Mouse (Mus musculus) activated CD4-positive, CD25-positive, alpha-beta regulatory T cell, adult 9 weeks (primary cell): ENCODE results near the gene Prss57. TPM values are rescaled to one million over a fixed set of nuclear protein-coding genes. Genes with fewer than 3 reads are reported as not detected.

Source experiments
- polyA plus RNA-seq: library from polyadenylated mRNA; unstranded; fragments of 100-300 nt; shearing (Covaris generic); gene quantifications from one replicate; pipeline ENCODE4 v1.2.1, GENCODE M21; 2017

The Prss57 gene
- not detected for polyA plus RNA-seq

GRCm38 (mm10) chr10:79790861-79791260 lies at the start of gene Prss57:
Gene Prss57, minus strand, starts transcription at chr10:79790961.

DNA sequence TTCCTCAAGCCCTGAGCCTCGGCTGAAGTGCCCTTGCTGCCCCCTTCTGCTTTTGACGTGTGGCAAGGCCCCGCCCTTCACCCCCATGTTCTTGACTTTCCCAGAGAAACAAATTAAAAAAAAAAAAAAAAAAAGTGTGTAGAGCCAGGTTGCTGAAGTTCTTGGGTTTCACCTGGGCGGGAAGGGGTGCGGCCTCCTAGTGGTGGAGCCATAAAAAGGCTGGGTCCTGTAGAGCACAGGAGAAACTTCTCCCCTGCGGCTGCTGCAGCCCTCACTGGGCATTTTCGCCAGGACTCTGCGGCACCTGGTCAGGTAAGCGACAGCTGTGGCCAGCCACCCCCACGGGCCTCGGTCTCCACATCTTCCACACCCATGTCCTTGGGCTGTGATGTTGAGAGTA lies 30.0 kb upstream of the Prss57 start, which contains the start of gene Misp:
Misp (plus strand) TSS at position 208 of the 400 bp plus-strand sequence.

GRCm38 (mm10) chr10:79793051-79793737 lies 2.4 kb upstream of the Prss57 start, which contains the start of gene Palm:
Gene Palm, plus strand, starts transcription at chr10:79793572.

GRCm38 (mm10) chr10:79777103-79777531 lies 13.6 kb downstream of the Prss57 start, which contains the start of gene Fstl3:
Gene Fstl3, plus strand, starts transcription at chr10:79777272.

GRCm38 (mm10) chr10:79766508-79767325 lies 24.0 kb downstream of the Prss57 start, which contains the start of gene Rnf126:
Gene Rnf126, minus strand, starts transcription at chr10:79766952.

DNA sequence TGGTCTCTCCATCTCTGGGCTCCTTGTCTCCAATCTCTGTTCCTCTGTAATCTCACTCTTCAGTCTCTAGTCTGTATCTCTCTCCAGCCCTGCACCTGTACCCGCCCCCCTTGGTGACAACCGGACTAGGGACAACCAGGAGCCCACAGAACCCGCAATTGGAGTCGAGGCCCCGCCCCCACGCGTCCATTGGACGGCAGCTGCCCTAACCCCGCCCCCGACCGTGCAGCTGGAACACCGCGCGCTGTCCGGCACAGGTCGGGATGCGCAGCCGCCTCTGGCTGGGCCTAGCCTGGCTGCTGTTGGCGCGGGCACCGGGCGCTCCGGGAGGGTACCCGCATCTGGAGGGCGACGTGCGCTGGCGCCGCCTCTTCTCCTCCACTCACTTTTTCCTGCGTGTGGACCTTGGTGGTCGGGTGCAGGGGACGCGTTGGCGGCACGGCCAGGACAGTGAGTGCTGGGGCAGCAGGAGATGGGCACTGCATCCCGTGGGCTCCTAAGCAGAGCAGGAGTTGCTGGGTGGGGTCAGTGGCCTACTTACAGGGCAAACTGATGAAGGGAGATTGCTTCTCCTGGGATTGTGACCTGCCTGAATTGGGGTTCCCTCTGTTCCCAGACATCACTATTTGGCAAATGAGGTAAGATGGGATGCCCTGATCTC lies 35.8 kb downstream of the Prss57 start, which contains the start of gene Fgf22:
Fgf22 (plus strand) TSS at position 221 of the 661 bp plus-strand sequence.

DNA sequence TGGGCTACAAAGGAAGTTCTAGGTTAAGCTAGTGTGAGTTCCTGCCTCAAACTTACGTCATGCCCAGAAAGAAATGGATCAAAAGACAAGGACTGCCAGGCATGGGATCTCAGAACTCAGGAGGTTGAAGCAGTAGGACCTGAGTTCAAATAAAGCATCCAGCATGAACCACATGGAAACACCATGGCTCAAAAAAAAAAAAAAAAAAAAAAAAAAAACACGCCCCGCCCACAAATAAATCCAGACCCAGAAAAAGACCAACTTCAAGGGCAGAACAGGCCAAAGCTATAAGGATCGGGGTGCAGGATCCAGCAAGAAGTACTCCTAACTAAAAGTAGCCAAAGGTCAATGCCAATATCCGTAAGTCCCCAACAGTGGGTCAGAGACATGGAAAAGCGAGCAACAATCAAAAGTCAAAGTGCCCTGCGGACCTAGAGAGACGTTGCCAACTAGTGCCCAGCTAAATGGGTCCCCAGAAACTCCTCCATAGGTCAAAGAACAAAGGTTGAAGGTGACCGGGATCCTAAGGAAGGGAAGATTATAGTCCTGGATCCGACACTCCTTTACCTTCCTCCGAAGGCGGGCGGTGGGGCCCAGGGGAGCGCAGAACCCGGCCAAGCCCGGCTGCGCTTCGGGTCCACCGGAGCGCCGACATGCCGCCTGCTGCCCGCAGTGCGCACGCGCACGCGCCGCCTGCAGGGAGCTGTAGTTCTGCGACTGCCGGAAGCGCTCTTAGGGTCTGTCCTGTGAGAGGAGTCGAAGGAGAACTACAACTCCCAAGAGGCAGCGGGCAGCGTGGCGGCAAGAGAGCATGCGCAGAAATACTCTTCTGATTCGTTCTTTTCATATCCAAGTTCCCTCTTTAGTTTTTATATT lies 44.6 kb downstream of the Prss57 start, which contains the start of gene Polrmt:
Polrmt (minus strand) TSS at position 684 of the 876 bp plus-strand sequence.

Other genes with a start within 250 kb of the Prss57 start
- gene Mier2, start 235.8 kb downstream of the Prss57 start, polyA plus RNA-seq: 39.1 TPM
- not detected for gene Theg, start 203.6 kb downstream of the Prss57 start, polyA plus RNA-seq
- not detected for gene C2cd4c, start 176.9 kb downstream of the Prss57 start, polyA plus RNA-seq
- gene Shc2, start 153.0 kb downstream of the Prss57 start, polyA plus RNA-seq: not detected
- not detected for gene Odf3l2, start 145.2 kb downstream of the Prss57 start, polyA plus RNA-seq
- not detected for gene Madcam1, start 126.4 kb downstream of the Prss57 start, polyA plus RNA-seq
- gene Tpgs1, start 121.6 kb downstream of the Prss57 start, polyA plus RNA-seq: 46.7 TPM
- 14.7 TPM for gene Cdc34, start 108.8 kb downstream of the Prss57 start, polyA plus RNA-seq
- gene Gzmm, start 101.9 kb downstream of the Prss57 start, polyA plus RNA-seq: 0.71 TPM
- 281 TPM for gene Bsg, start 86.5 kb downstream of the Prss57 start, polyA plus RNA-seq
- not detected for gene Hcn2, start 74.3 kb downstream of the Prss57 start, polyA plus RNA-seq
- 46.0 TPM for gene Polrmt, start 44.4 kb downstream of the Prss57 start, polyA plus RNA-seq
- not detected for gene Fgf22, start 35.9 kb downstream of the Prss57 start, polyA plus RNA-seq
- gene Rnf126, start 24.0 kb downstream of the Prss57 start, polyA plus RNA-seq: 5.1 TPM
- 0.68 TPM for gene Fstl3, start 13.7 kb downstream of the Prss57 start, polyA plus RNA-seq
- gene Palm, start 2.6 kb upstream of the Prss57 start, polyA plus RNA-seq: 0.38 TPM
- gene Misp, start 30.0 kb upstream of the Prss57 start, polyA plus RNA-seq: not detected
- gene Ptbp1, start 63.5 kb upstream of the Prss57 start, polyA plus RNA-seq: 322 TPM
- gene Prtn3, start 83.5 kb upstream of the Prss57 start, polyA plus RNA-seq: not detected
- gene Plppr3, start 83.7 kb upstream of the Prss57 start, polyA plus RNA-seq: 3.9 TPM
- not detected for gene Elane, start 95.3 kb upstream of the Prss57 start, polyA plus RNA-seq
- gene Cfd, start 99.9 kb upstream of the Prss57 start, polyA plus RNA-seq: not detected
- gene Med16, start 118.0 kb upstream of the Prss57 start, polyA plus RNA-seq: 20.7 TPM
- 15.2 TPM for gene Gm26602, start 119.9 kb upstream of the Prss57 start, polyA plus RNA-seq
- 0.28 TPM for gene Kiss1r, start 126.0 kb upstream of the Prss57 start, polyA plus RNA-seq
- 208 TPM for gene R3hdm4, start 130.2 kb upstream of the Prss57 start, polyA plus RNA-seq
- gene Arid3a, start 136.1 kb upstream of the Prss57 start, polyA plus RNA-seq: 12.7 TPM
- gene Wdr18, start 169.2 kb upstream of the Prss57 start, polyA plus RNA-seq: 78.4 TPM
- gene Grin3b, start 179.8 kb upstream of the Prss57 start, polyA plus RNA-seq: not detected
- gene Tmem259, start 193.4 kb upstream of the Prss57 start, polyA plus RNA-seq: 6.6 TPM
- gene Cnn2, start 197.6 kb upstream of the Prss57 start, polyA plus RNA-seq: 1,121 TPM
- 76.2 TPM for gene Abca7, start 205.5 kb upstream of the Prss57 start, polyA plus RNA-seq
- gene Arhgap45, start 225.7 kb upstream of the Prss57 start, polyA plus RNA-seq: 886 TPM
- gene Polr2e, start 248.8 kb upstream of the Prss57 start, polyA plus RNA-seq: 193 TPM